Mouse (Mus musculus) liver, adult 2 months (tissue): Measurements from ENCODE around the gene Olfr430. TPM values are rescaled to one million over a fixed set of nuclear protein-coding genes. Genes with fewer than 3 reads are reported as not detected.

Experiments used
- DNase-seq: peaks from one replicate; pipeline ENCODE4 v3.0.0-alpha.2; 2011; ENCODE audit warnings: low read depth, low spot score; ENCODE audit errors: extremely low read depth
- H3K27ac ChIP-seq: fragments of 200-500 bp; replicated peaks from 2 replicates; pipeline ENCODE4 v1.5.1; 2012; ENCODE audit warnings: low read depth, mild to moderate bottlenecking, control low read depth, inconsistent platforms, low read length; ENCODE audit not compliant: insufficient read depth
- H3K27me3 ChIP-seq: fragments of 200-500 bp; 2 replicates; pipeline ENCODE4 v1.6.1; 2012; ENCODE audit warnings: mild to moderate bottlenecking, moderate library complexity, low read length, inconsistent platforms; ENCODE audit not compliant: control insufficient read depth, insufficient read depth
- H3K36me3 ChIP-seq: fragments of 200-500 bp; 2 replicates; pipeline ENCODE4 v1.6.1; 2012; ENCODE audit warnings: low read length, inconsistent platforms; ENCODE audit not compliant: control insufficient read depth, insufficient read depth
- H3K4me1 ChIP-seq: fragments of 200-500 bp; 2 replicates; pipeline ENCODE4 v1.6.1; 2011; ENCODE audit warnings: low read length; ENCODE audit not compliant: control insufficient read depth, insufficient read depth
- H3K4me3 ChIP-seq: fragments of 200-500 bp; 2 replicates; pipeline ENCODE4 v1.5.1; 2011; ENCODE audit warnings: low read depth, mild to moderate bottlenecking, control low read depth, low read length, moderate library complexity; ENCODE audit not compliant: insufficient read depth
- H3K79me2 ChIP-seq: fragments of 200-500 bp; 2 replicates; pipeline ENCODE4 v1.6.1; 2012; ENCODE audit warnings: inconsistent platforms, mild to moderate bottlenecking, low read length, moderate library complexity; ENCODE audit not compliant: control insufficient read depth, insufficient read depth
- H3K9ac ChIP-seq: fragments of 200-500 bp; 2 replicates; pipeline ENCODE4 v1.6.1; 2012; ENCODE audit warnings: low read depth, mild to moderate bottlenecking, control low read depth, inconsistent platforms, low read length
- CTCF ChIP-seq: fragments of 200-500 bp; IDR thresholded peaks from 2 replicates; pipeline ENCODE4 v1.5.1; 2011; ENCODE audit warnings: low read depth, low read length, control low read depth
- POLR2A ChIP-seq: fragments of 200-500 bp; IDR thresholded peaks from 2 replicates; pipeline ENCODE4 v1.6.1; 2011; ENCODE audit warnings: low read length, control low read depth; ENCODE audit not compliant: insufficient read depth; ENCODE audit errors: extremely low read depth
- WGBS: fragments of 180-500 bp; shearing (Covaris S2); methylation state at CpG from one replicate; pipeline ENCODE4 v1.1.7; 2018; 5-methylcytosine and 5-hydroxymethylcytosine counted together
- polyA plus RNA-seq: library from polyadenylated mRNA; depleted of rRNA; stranded (reverse); fragments of >200 nt; gene quantifications from 2 replicates; pipeline ENCODE4 v1.2.3, GENCODE M21; 2012; rRNA removed
- total RNA-seq: library from RNA; depleted of rRNA; stranded (reverse); fragments of >200 nt; gene quantifications from 2 replicates; pipeline ENCODE4 v1.2.3, GENCODE M21; 2014; rRNA removed

Gene Olfr430
- total and polyA plus RNA-seq, 2 experiments: not detected

- TF ChIP-seq POLR2A (no peak), CTCF (no peak)
- H3K27me3 ChIP-seq: no peaks in the 10 kb centered on the region
- H3K4me1 ChIP-seq: no peaks in the 10 kb centered on the region
- no peak within 1 kb of the TSS for H3K4me3 ChIP-seq
- WGBS: 48% methylated on average over 2 of the region's 2 CpGs
- no peak for DNase-seq
- no peak within 1 kb of the TSS for H3K27ac ChIP-seq
- no peaks in the 10 kb centered on the region for H3K79me2 ChIP-seq
- no peak within 1 kb of the TSS for H3K9ac ChIP-seq
- H3K36me3 ChIP-seq: no peaks in the 10 kb centered on the region
Observed at GRCm38 (mm10) chr1:174121062-174121461, 54.7 kb downstream of the Olfr430 start, which contains the start of gene Olfr231. TSS of gene Olfr231 (minus strand) at chr1:174121162.

Other genes starting within 250 kb of the Olfr430 start
- 2.2 and 3.9 TPM in 2 replicates for gene Ifi211, start 153.6 kb upstream of the Olfr430 start, total RNA-seq
- 0.14 and 0.27 TPM in 2 replicates for gene Ifi211, start 153.6 kb upstream of the Olfr430 start, polyA plus RNA-seq
- gene Mndal, start 124.1 kb upstream of the Olfr430 start, total RNA-seq: 8.4 and 10.9 TPM in 2 replicates
- gene Mndal, start 124.1 kb upstream of the Olfr430 start, polyA plus RNA-seq: 0.86 and 2.6 TPM in 2 replicates
- 8.9 and 9.8 TPM in 2 replicates for gene Ifi203, start 123.9 kb upstream of the Olfr430 start, total RNA-seq
- 1.3 and 2.5 TPM in 2 replicates for gene Ifi203, start 123.9 kb upstream of the Olfr430 start, polyA plus RNA-seq
- gene Ifi202b, start 83.9 kb upstream of the Olfr430 start, total RNA-seq: not detected in 2 replicates
- gene Ifi202b, start 83.9 kb upstream of the Olfr430 start, polyA plus RNA-seq: not detected in 2 replicates
- gene Ifi205, start 34.8 kb upstream of the Olfr430 start, total RNA-seq: 1.1 and 2.5 TPM in 2 replicates
- gene Ifi205, start 34.8 kb upstream of the Olfr430 start, polyA plus RNA-seq: 0.10 and 0.22 TPM in 2 replicates
- not detected in 2 replicates for gene Olfr433, start 25.9 kb upstream of the Olfr430 start, total RNA-seq
- gene Olfr433, start 25.9 kb upstream of the Olfr430 start, polyA plus RNA-seq: not detected in 2 replicates
- not detected in 2 replicates for gene Olfr432, start 17.4 kb upstream of the Olfr430 start, total RNA-seq
- not detected in 2 replicates for gene Olfr432, start 17.4 kb upstream of the Olfr430 start, polyA plus RNA-seq
- not detected in 2 replicates for gene Olfr429, start 17.7 kb downstream of the Olfr430 start, total RNA-seq
- gene Olfr429, start 17.7 kb downstream of the Olfr430 start, polyA plus RNA-seq: not detected in 2 replicates
- not detected in 2 replicates for gene Olfr427, start 30.3 kb downstream of the Olfr430 start, total RNA-seq
- gene Olfr427, start 30.3 kb downstream of the Olfr430 start, polyA plus RNA-seq: not detected in 2 replicates
- not detected in 2 replicates for gene Olfr231, start 54.6 kb downstream of the Olfr430 start, total RNA-seq
- gene Olfr231, start 54.6 kb downstream of the Olfr430 start, polyA plus RNA-seq: not detected in 2 replicates
- gene Olfr424, start 64.9 kb downstream of the Olfr430 start, total RNA-seq: not detected in 2 replicates
- not detected in 2 replicates for gene Olfr424, start 64.9 kb downstream of the Olfr430 start, polyA plus RNA-seq
- not detected in 2 replicates for gene Olfr420, start 89.0 kb downstream of the Olfr430 start, total RNA-seq
- gene Olfr420, start 89.0 kb downstream of the Olfr430 start, polyA plus RNA-seq: not detected in 2 replicates
- 0.07 and 0.09 TPM in 2 replicates for gene Spta1, start 106.2 kb downstream of the Olfr430 start, total RNA-seq
- gene Spta1, start 106.2 kb downstream of the Olfr430 start, polyA plus RNA-seq: not detected in 2 replicates
- not detected in 2 replicates for gene Olfr419, start 185.5 kb downstream of the Olfr430 start, total RNA-seq
- gene Olfr419, start 185.5 kb downstream of the Olfr430 start, polyA plus RNA-seq: not detected in 2 replicates